ENCODE assay signal across 21 mouse cellular contexts in the genomic region with DNA sequence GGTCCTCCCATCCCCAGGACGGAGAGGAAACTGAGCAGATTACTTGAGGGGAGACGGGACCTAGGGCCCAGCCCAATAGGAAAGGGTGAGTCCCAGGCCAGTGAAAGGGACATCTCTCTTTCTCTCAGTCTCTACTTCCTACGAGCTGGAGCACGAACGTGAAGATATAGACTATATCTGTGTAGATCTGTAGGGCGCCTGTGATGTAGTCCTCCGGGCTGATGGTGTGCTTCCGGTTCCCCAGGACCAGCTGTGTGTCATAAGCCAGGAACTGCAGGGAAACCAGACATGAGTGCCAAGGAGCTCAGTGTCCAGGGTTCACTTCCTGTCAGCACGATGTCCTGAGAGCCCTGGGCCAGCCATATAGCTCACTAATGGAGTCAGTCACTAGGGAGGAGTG. TPM values are rescaled to one million over a fixed set of nuclear protein-coding genes. Genes with fewer than 3 reads are reported as not detected.
DNase-seq lines count a peak whose midpoint lies in the region; ATAC-seq and TF ChIP-seq lines count a peak whose summit lies in the region.
"Had no signal": no experiment of that assay in that cellular context is flagged by ENCODE, and none has a peak within 500 bp of the region (broad histone marks: within the 10 kb centered on the region; RNA-seq: fewer than 3 reads in every experiment).

No protein-coding gene starts in this region.

- TF ChIP-seq EP300 in heart, adult 2 months (IDR thresholded peaks at IDR 0.05; ENCODE audit: insufficient read depth, low read depth, low read length) = no peak
- no peak; the same call in 1 of the 2 replicates for TF ChIP-seq EP300 in liver, postnatal 0 days (IDR thresholded peaks at IDR 0.05; ENCODE audit: low read depth)

- H3K4me3 ChIP-seq in heart, adult 2 months = no peak overlapping the region
- no peak overlapping the region for H3K4me3 ChIP-seq in layer of hippocampus, adult 2 months
- H3K4me3 ChIP-seq in heart, embryonic 16.5 days (ENCODE audit: low read length) = no peak overlapping the region
- no peak overlapping the region for H3K4me3 ChIP-seq in liver, postnatal 0 days (ENCODE audit: low read depth, low read length)
- no peak overlapping the region for H3K4me3 ChIP-seq in kidney, embryonic 15.5 days (replicated peaks)
- H3K4me3 ChIP-seq: hindbrain, embryonic 15.5 days; lung, embryonic 15.5 days; neural tube, embryonic 12.5 days had no signal

- no peaks in the 10 kb centered on the region for H3K79me2 ChIP-seq in heart, adult 2 months (replicated peaks; ENCODE audit: control insufficient read depth, insufficient read depth, low read length)

- no peaks in the 10 kb centered on the region for H3K27me3 ChIP-seq in heart, adult 2 months (ENCODE audit: control insufficient read depth, insufficient read depth, low read length)
- H3K27me3 ChIP-seq in heart, embryonic 16.5 days (ENCODE audit: control insufficient read depth, insufficient read depth, low read length) = no peaks in the 10 kb centered on the region
- no peaks in the 10 kb centered on the region for H3K27me3 ChIP-seq in liver, postnatal 0 days (ENCODE audit: insufficient read depth, low read length)
- H3K27me3 ChIP-seq in kidney, embryonic 15.5 days = no peaks in the 10 kb centered on the region
- H3K27me3 ChIP-seq: hindbrain, embryonic 15.5 days; lung, embryonic 15.5 days; neural tube, embryonic 12.5 days had no signal

- peak overlapping the region; percentile 15 for H3K27ac ChIP-seq in heart, adult 2 months
- peak overlapping the region; percentile 70 for H3K27ac ChIP-seq in layer of hippocampus, adult 2 months
- H3K27ac ChIP-seq in heart, embryonic 16.5 days (ENCODE audit: low read length) = peak overlapping the region; percentile 92
- peak overlapping the region; percentile 22; the same call in 1 of the 2 replicates for H3K27ac ChIP-seq in liver, postnatal 0 days (ENCODE audit: low read depth)
- H3K27ac ChIP-seq in kidney, embryonic 15.5 days = no peak overlapping the region
- H3K27ac ChIP-seq: hindbrain, embryonic 15.5 days; neural tube, embryonic 12.5 days had no signal

- no peak for DNase-seq in heart, adult 2 months
- DNase-seq in heart, adult 9 months (ENCODE audit: low spot score in 2 of 2) = no peak
- DNase-seq in layer of hippocampus, adult 2 months (ENCODE audit: low spot score in 2 of 2) = no peak
- DNase-seq in layer of hippocampus, postnatal 10 days (ENCODE audit: low spot score in 2 of 2) = no peak
- no peak for DNase-seq in liver, postnatal 0 days
- DNase-seq: adrenal gland, adult 2 months; cerebellum, postnatal 36 days; gastrocnemius, postnatal 25 days; kidney, adult 8-10 months; kidney, postnatal 4 days; layer of hippocampus, postnatal 36 days; left cerebral cortex, postnatal 4 days; thymus, adult 2 months had no signal

- WGBS in heart, adult 2 months = 29% methylated on average over 9 of the region's 9 CpGs
- 62% methylated on average over 9 of the region's 9 CpGs for WGBS in heart, embryonic 16.5 days
- 81% methylated on average over 9 of the region's 9 CpGs for WGBS in liver, postnatal 0 days (ENCODE audit: insufficient replicate concordance)
- 89% methylated on average over 9 of the region's 9 CpGs for WGBS in kidney, embryonic 15.5 days

- peaks cover 34% of the 10 kb centered on the region for H3K4me1 ChIP-seq in heart, adult 2 months (ENCODE audit: control insufficient read depth, insufficient read depth, low read length)
- peaks cover 73% of the 10 kb centered on the region for H3K4me1 ChIP-seq in heart, embryonic 16.5 days (ENCODE audit: control insufficient read depth, insufficient read depth, low read length)
- H3K4me1 ChIP-seq in liver, postnatal 0 days (ENCODE audit: insufficient read depth) = peaks cover 16% of the 10 kb centered on the region
- H3K4me1 ChIP-seq in kidney, embryonic 15.5 days = peaks cover 28% of the 10 kb centered on the region

- ATAC-seq in heart, embryonic 16.5 days (replicated peaks; ENCODE audit: extremely low read depth, insufficient read depth, low FRiP score) = no peak
- ATAC-seq in liver, postnatal 0 days = no peak
- no peak for ATAC-seq in kidney, embryonic 15.5 days (replicated peaks; ENCODE audit: low FRiP score)
- ATAC-seq: midbrain, embryonic 16.5 days had no signal

- H3K9me3 ChIP-seq in heart, embryonic 16.5 days (replicated peaks; ENCODE audit: control insufficient read depth, low read length) = no peaks in the 10 kb centered on the region
- no peaks in the 10 kb centered on the region for H3K9me3 ChIP-seq in liver, postnatal 0 days (ENCODE audit: low read length)
- H3K9me3 ChIP-seq in kidney, embryonic 15.5 days (replicated peaks) = no peaks in the 10 kb centered on the region
- H3K9me3 ChIP-seq: G1E; hindbrain, embryonic 15.5 days; lung, embryonic 15.5 days; neural tube, embryonic 12.5 days had no signal

- no peak for TF ChIP-seq POLR2A in heart, adult 2 months (IDR thresholded peaks at IDR 0.05; ENCODE audit: insufficient read depth, low read depth, low read length)

- peaks cover 11% of the 10 kb centered on the region for H3K36me3 ChIP-seq in heart, adult 2 months (ENCODE audit: control insufficient read depth, insufficient read depth, low read length)
- peaks cover 26% of the 10 kb centered on the region for H3K36me3 ChIP-seq in heart, embryonic 16.5 days (ENCODE audit: control insufficient read depth, insufficient read depth)
- peaks cover 24% of the 10 kb centered on the region for H3K36me3 ChIP-seq in liver, postnatal 0 days (replicated peaks; ENCODE audit: insufficient read depth, low read length)
- peaks cover 75% of the 10 kb centered on the region for H3K36me3 ChIP-seq in kidney, embryonic 15.5 days

- no peak overlapping the region for H3K9ac ChIP-seq in heart, adult 2 months (ENCODE audit: low read depth, low read length)
- peak overlapping the region; percentile 22; the same call in 1 of the 2 replicates for H3K9ac ChIP-seq in heart, embryonic 16.5 days (ENCODE audit: low read length)
- no peak overlapping the region for H3K9ac ChIP-seq in liver, postnatal 0 days (replicated peaks)
- H3K9ac ChIP-seq in kidney, embryonic 15.5 days = no peak overlapping the region
- H3K9ac ChIP-seq: hindbrain, embryonic 15.5 days; lung, embryonic 15.5 days; neural tube, embryonic 12.5 days had no signal

- intact Hi-C loops in heart, adult 2 months (cut with DNase I) = loop anchor here (5.0 kb wide), 1 partner anchor 218 kb away; a partner anchor contains a TSS

- H3K4me2 ChIP-seq in heart, embryonic 16.5 days (ENCODE audit: low read depth, low read length) = no peak overlapping the region
- H3K4me2 ChIP-seq in liver, postnatal 0 days (ENCODE audit: low read depth, low read length) = no peak overlapping the region
- H3K4me2 ChIP-seq in kidney, embryonic 15.5 days = no peak overlapping the region
- H3K4me2 ChIP-seq: hindbrain, embryonic 15.5 days; lung, embryonic 15.5 days; neural tube, embryonic 12.5 days had no signal

- TF ChIP-seq CTCF in heart, adult 2 months (IDR thresholded peaks at IDR 0.05) = no peak
- no peak for TF ChIP-seq CTCF in layer of hippocampus, adult 2 months (conservative IDR thresholded peaks at IDR 0.05)
- TF ChIP-seq CTCF in liver, postnatal 0 days (IDR thresholded peaks at IDR 0.05; ENCODE audit: low read depth) = no peak

RNA-seq across cellular contexts. Expression of a gene that starts 4.5 kb away (rescaled TPM):
- 100 to 1,000 TPM; 126 to 140 TPM for total RNA-seq in heart, adult 2 months (2021)
- 104 and 113 TPM in 2 replicates for polyA plus RNA-seq in heart, adult 2 months (2012; rRNA removed)
- total RNA-seq in layer of hippocampus, adult 2 months (2021) = 100 to 1,000 TPM; 171 to 185 TPM
- 100 to 1,000 TPM; 125 to 130 TPM for total RNA-seq in layer of hippocampus, postnatal 10 days (2021)
- polyA plus RNA-seq in heart, embryonic 16.5 days (2015; fragmentation: Nextera tagmentation; extraction: Ambion mirVana) = 314 and 324 TPM in 2 replicates
- 46.7 and 50.0 TPM in 2 replicates for polyA plus RNA-seq in liver, postnatal 0 days (2015; fragmentation: Nextera tagmentation; extraction: Ambion mirVana)
- 138 and 139 TPM in 2 replicates for polyA plus RNA-seq in kidney, embryonic 15.5 days (2015; fragmentation: Nextera tagmentation; extraction: Ambion mirVana)

RNA-seq across cellular contexts. Expression of a gene that starts 4.7 kb away (rescaled TPM):
- 100 to 1,000 TPM in 1 of 2 experiments, 10 to 100 TPM in 1; 89.3 to 100 TPM for total RNA-seq in heart, adult 2 months (2021)
- 116 and 135 TPM in 2 replicates for polyA plus RNA-seq in heart, adult 2 months (2012; rRNA removed)
- total RNA-seq in layer of hippocampus, adult 2 months (2021) = 100 to 1,000 TPM; 153 to 155 TPM
- 100 to 1,000 TPM; 141 to 158 TPM for total RNA-seq in layer of hippocampus, postnatal 10 days (2021)
- 214 and 223 TPM in 2 replicates for polyA plus RNA-seq in heart, embryonic 16.5 days (2015; fragmentation: Nextera tagmentation; extraction: Ambion mirVana)
- 105 and 109 TPM in 2 replicates for polyA plus RNA-seq in liver, postnatal 0 days (2015; fragmentation: Nextera tagmentation; extraction: Ambion mirVana)
- polyA plus RNA-seq in kidney, embryonic 15.5 days (2015; fragmentation: Nextera tagmentation; extraction: Ambion mirVana) = 267 and 283 TPM in 2 replicates

RNA-seq across cellular contexts. Expression of a gene that starts 10.9 kb away (rescaled TPM):
- total RNA-seq in heart, adult 2 months (2021) = not detected
- polyA plus RNA-seq in heart, adult 2 months (2012; rRNA removed) = 0.14 and 0.15 TPM in 2 replicates
- total RNA-seq in layer of hippocampus, adult 2 months (2021) = not detected
- not detected for total RNA-seq in layer of hippocampus, postnatal 10 days (2021)
- 0.22 and 0.30 TPM in 2 replicates for polyA plus RNA-seq in heart, embryonic 16.5 days (2015; fragmentation: Nextera tagmentation; extraction: Ambion mirVana)
- polyA plus RNA-seq in liver, postnatal 0 days (2015; fragmentation: Nextera tagmentation; extraction: Ambion mirVana) = 0.20 and 0.22 TPM in 2 replicates
- polyA plus RNA-seq in kidney, embryonic 15.5 days (2015; fragmentation: Nextera tagmentation; extraction: Ambion mirVana) = 1.7 and 2.1 TPM in 2 replicates
- total RNA-seq: adrenal gland, adult 2 months; gastrocnemius, postnatal 25 days; layer of hippocampus, postnatal 36 days; left cerebral cortex, postnatal 4 days; megakaryocyte, adult 5-6 weeks had no signal
- polyA plus RNA-seq: G1E; hindbrain, embryonic 15.5 days; neural tube, embryonic 12.5 days had no signal

RNA-seq across cellular contexts. Expression of a gene that starts 16.2 kb away (rescaled TPM):
- total RNA-seq in heart, adult 2 months (2021) = 10 to 100 TPM; 41.3 to 48.1 TPM
- 97.1 and 148 TPM in 2 replicates for polyA plus RNA-seq in heart, adult 2 months (2012; rRNA removed)
- 10 to 100 TPM; 23.3 to 23.9 TPM for total RNA-seq in layer of hippocampus, adult 2 months (2021)
- total RNA-seq in layer of hippocampus, postnatal 10 days (2021) = 10 to 100 TPM; 10.5 to 11.6 TPM
- 51.2 and 51.4 TPM in 2 replicates for polyA plus RNA-seq in heart, embryonic 16.5 days (2015; fragmentation: Nextera tagmentation; extraction: Ambion mirVana)
- polyA plus RNA-seq in liver, postnatal 0 days (2015; fragmentation: Nextera tagmentation; extraction: Ambion mirVana) = 18.5 and 18.7 TPM in 2 replicates
- polyA plus RNA-seq in kidney, embryonic 15.5 days (2015; fragmentation: Nextera tagmentation; extraction: Ambion mirVana) = 25.6 and 31.2 TPM in 2 replicates

RNA-seq across cellular contexts. Expression of a gene that starts 53.4 kb away (rescaled TPM):
- 100 to 1,000 TPM; 130 to 132 TPM for total RNA-seq in heart, adult 2 months (2021)
- 85.5 and 111 TPM in 2 replicates for polyA plus RNA-seq in heart, adult 2 months (2012; rRNA removed)
- total RNA-seq in layer of hippocampus, adult 2 months (2021) = 100 to 1,000 TPM; 393 to 396 TPM
- total RNA-seq in layer of hippocampus, postnatal 10 days (2021) = 100 to 1,000 TPM; 324 to 330 TPM
- 415 and 472 TPM in 2 replicates for polyA plus RNA-seq in heart, embryonic 16.5 days (2015; fragmentation: Nextera tagmentation; extraction: Ambion mirVana)
- 238 and 254 TPM in 2 replicates for polyA plus RNA-seq in liver, postnatal 0 days (2015; fragmentation: Nextera tagmentation; extraction: Ambion mirVana)
- polyA plus RNA-seq in kidney, embryonic 15.5 days (2015; fragmentation: Nextera tagmentation; extraction: Ambion mirVana) = 446 and 449 TPM in 2 replicates
